Mouse (Mus musculus) CD4-positive naive resting alpha-beta T cell, adult 76 days (primary cell): ENCODE data around the gene Des. TPM values are rescaled to one million over a fixed set of nuclear protein-coding genes. Genes with fewer than 3 reads are reported as not detected.

Experiments used
- total RNA-seq: library from RNA; stranded (reverse); gene quantifications from one replicate; pipeline ENCODE4 v1.2.4, GENCODE M21; 2023

Gene Des
- not detected for total RNA-seq

DNA sequence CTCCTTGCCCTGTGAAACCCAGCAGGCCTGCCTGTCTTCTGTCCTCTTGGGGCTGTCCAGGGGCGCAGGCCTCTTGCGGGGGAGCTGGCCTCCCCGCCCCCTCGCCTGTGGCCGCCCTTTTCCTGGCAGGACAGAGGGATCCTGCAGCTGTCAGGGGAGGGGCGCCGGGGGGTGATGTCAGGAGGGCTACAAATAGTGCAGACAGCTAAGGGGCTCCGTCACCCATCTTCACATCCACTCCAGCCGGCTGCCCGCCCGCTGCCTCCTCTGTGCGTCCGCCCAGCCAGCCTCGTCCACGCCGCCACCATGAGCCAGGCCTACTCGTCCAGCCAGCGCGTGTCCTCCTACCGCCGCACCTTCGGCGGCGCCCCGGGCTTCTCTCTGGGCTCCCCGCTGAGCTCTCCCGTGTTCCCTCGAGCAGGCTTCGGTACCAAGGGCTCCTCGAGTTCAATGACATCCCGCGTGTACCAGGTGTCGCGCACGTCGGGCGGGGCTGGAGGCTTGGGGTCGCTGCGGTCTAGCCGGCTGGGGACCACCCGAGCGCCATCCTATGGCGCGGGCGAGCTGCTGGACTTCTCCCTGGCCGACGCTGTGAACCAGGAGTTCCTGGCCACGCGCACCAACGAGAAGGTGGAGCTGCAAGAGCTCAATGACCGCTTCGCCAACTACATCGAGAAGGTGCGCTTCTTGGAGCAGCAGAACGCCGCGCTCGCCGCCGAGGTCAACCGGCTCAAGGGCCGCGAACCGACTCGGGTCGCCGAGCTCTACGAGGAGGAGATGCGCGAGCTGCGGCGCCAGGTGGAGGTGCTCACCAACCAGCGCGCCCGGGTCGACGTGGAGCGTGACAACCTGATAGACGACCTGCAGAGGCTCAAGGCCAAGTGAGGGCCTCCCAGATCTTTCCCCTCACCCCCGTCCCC lies at the start of gene Des:
Des (plus strand) TSS at position 218 of the 920 bp plus-strand sequence.

DNA sequence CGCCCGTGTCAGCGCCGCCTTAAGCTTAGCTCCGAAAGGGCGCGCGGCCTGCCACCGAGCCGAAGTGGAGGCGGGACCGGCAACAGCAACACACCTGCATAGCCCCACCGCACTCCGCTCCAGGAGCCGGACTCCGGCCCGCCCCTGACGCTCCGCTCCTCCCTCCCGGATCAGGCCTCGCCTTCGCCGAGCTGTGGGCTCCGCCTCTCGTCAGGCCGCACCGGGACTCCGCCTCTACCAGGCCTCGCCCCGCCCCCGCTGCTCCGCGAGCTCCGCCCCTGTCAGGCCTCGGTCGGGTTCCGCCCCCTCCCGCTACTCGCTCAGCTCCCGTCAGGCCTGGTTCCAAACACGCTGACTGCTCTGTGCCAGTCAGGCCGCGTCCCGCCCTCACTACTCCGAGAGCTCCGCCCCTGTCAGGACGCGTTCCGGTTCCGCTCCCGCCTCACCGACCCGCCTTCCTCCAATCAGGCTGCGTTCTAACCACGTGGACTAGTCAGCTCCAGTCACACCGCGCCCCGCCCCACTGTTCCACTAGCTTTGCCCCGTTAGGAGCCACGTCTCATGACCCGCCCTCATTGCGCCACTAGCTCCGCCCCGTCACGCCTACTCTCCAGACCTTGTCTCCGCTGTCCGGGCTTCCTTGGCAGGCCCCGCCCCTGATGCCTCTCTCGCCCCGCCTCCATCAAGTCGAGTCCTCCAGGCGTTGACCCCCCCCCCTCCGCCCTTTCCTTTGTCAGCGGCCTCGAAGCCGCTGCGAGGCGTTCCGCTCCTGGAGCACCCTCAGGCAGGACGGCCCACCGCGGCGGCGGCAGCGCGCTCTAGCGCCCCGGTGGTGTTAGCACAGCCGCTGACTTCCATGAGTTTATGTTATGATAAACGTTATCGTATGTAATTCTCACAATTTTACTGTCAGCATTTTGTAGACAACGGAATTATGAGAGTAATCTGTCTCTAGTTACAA lies 42.6 kb upstream of the Des start, which contains the start of gene Dnpep:
Dnpep (minus strand) TSS at position 750 of the 961 bp plus-strand sequence.

DNA sequence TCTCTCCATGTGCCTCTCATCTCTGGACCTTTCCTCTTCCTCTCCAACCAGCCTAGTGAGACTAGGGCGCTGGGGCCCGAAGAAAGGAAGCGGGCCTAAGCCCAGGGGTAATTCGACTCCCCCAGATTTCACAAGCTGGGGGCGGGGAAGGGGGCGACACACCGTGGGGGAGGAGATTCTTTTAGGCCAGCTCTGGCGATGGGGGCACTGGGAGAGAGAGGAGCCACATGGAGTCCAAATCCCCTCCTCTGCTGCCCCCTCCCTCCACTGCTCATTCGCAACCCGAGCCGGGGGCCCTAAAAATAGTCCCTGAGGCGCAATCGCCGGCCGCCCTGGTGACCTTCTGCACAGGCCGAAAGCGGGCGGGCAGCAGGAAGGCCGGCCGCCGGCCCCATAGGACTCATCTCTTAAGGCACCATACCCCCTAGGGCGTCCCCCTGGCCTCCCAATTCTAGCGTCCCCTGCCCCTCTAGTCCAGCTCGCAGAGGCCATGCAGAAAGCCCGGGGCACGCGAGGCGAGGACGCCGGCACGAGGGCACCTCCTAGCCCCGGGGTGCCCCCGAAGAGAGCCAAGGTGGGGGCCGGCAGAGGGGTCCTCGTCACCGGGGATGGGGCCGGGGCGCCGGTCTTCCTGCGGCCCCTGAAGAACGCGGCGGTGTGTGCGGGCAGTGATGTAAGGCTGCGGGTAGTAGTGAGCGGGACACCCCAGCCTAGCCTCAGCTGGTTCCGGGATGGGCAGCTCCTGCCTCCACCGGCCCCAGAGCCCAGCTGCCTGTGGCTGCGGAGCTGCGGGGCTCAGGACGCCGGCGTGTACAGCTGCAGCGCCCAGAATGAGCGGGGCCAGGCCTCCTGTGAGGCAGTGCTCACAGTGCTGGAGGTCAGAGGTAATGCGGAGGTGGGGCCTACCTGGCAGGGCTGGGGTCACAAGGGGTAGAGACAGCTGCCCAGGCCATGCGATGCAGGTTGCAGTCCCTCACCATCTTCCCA lies 15.1 kb downstream of the Des start, which contains the start of gene Speg:
Speg (plus strand) TSS at position 348 of the 987 bp plus-strand sequence.

Other genes starting within 250 kb of the Des start
- gene Nhej1, start 235.1 kb upstream of the Des start, total RNA-seq: 5.0 TPM
- gene Slc23a3, start 226.4 kb upstream of the Des start, total RNA-seq: 5.5 TPM
- gene Cnppd1, start 217.6 kb upstream of the Des start, total RNA-seq: 127 TPM
- 72.2 TPM for gene Retreg2, start 217.6 kb upstream of the Des start, total RNA-seq
- gene Zfand2b, start 191.7 kb upstream of the Des start, total RNA-seq: 39.0 TPM
- gene Abcb6, start 179.9 kb upstream of the Des start, total RNA-seq: 3.5 TPM
- 18.1 TPM for gene Ankzf1, start 168.2 kb upstream of the Des start, total RNA-seq
- 37.7 TPM for gene Atg9a, start 168.1 kb upstream of the Des start, total RNA-seq
- gene Glb1l, start 149.5 kb upstream of the Des start, total RNA-seq: 14.8 TPM
- 55.9 TPM for gene Stk16, start 149.5 kb upstream of the Des start, total RNA-seq
- gene Tuba4a, start 140.5 kb upstream of the Des start, total RNA-seq: 183 TPM
- not detected for gene A630095N17Rik, start 128.2 kb upstream of the Des start, total RNA-seq
- gene Dnajb2, start 123.9 kb upstream of the Des start, total RNA-seq: 44.8 TPM
- 0.41 TPM for gene Ptprn, start 95.8 kb upstream of the Des start, total RNA-seq
- not detected for gene Resp18, start 81.9 kb upstream of the Des start, total RNA-seq
- gene Dnpep, start 42.3 kb upstream of the Des start, total RNA-seq: 34.7 TPM
- 0.70 TPM for gene Speg, start 15.0 kb downstream of the Des start, total RNA-seq
- gene Gmppa, start 75.6 kb downstream of the Des start, total RNA-seq: 44.5 TPM
- not detected for gene Asic4, start 90.1 kb downstream of the Des start, total RNA-seq
- 20.8 TPM for gene Chpf, start 119.0 kb downstream of the Des start, total RNA-seq
- gene Tmem198, start 119.2 kb downstream of the Des start, total RNA-seq: 5.5 TPM
- 2.3 TPM for gene Obsl1, start 146.1 kb downstream of the Des start, total RNA-seq
- 0.53 TPM for gene Inha, start 146.7 kb downstream of the Des start, total RNA-seq
- 116 TPM for gene Stk11ip, start 161.2 kb downstream of the Des start, total RNA-seq
- gene Slc4a3, start 185.9 kb downstream of the Des start, total RNA-seq: not detected